Mouse (Mus musculus) ES-Bruce4 (cell line): ENCODE results near the gene Adk.

Experiments
- CTCF ChIP-seq: IDR thresholded peaks from one replicate; pipeline ENCODE4 v1.8.1; 2011; ENCODE audit warnings: low read depth, low read length
- EP300 ChIP-seq: IDR thresholded peaks from 2 replicates; pipeline ENCODE4 v1.6.1; 2011; ENCODE audit warnings: low read depth, low read length; ENCODE audit not compliant: insufficient read depth
- POLR2A ChIP-seq: IDR thresholded peaks from one replicate; pipeline ENCODE4 v1.8.1; 2011; ENCODE audit warnings: low read length; ENCODE audit not compliant: insufficient read depth

DNA sequence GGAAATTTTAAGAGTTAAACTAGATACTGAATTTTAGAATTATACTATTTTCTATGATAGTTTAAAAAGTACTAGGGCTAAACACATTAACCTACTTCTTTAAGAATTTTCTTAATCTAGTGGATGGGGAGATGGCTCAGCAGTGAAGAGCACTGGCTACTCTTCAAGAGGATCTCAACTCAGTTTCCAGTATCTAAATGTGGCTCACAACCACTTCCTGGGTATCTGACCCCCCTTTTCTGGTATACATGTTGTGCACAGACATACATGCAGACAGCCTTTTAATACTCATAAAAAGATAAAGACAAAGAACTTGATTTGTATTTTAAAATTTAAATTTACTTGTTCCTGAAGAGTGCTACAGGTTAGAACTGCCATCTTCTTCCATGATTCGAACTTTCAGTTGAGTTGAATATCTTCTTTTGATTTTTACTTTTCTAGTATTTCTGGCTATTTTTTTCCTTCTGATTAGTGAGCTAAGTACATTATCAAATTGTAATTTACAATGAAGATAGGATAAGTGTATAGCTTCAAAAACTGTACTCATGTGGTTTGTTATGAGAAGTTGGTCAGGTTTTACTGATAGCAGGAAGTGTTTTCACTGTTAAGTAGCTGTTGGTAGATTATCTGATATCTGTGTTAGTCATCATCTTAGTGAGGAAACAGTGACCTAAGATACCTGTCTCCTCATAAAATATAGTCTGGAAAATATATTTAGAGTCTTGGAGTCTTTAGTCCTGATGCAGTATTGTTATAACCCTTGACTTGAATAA lies 121.8 kb downstream of the Adk start:
- TF ChIP-seq POLR2A: no peak
- no peak for TF ChIP-seq CTCF
- TF ChIP-seq EP300: no peak
